Mouse (Mus musculus) small intestine, adult 2 months (tissue): ENCODE measurements around the gene Plod1.

Source experiments
- CTCF ChIP-seq: fragments of 200-500 bp; IDR thresholded peaks from 2 replicates; pipeline ENCODE4 v1.5.1; 2012; ENCODE audit warnings: low read depth, mild to moderate bottlenecking, control low read depth, inconsistent platforms, low read length, moderate library complexity, mixed read lengths; ENCODE audit not compliant: insufficient replicate concordance, insufficient read length; ENCODE audit errors: extremely low read depth
- POLR2A ChIP-seq: fragments of 200-500 bp; IDR thresholded peaks from 2 replicates; pipeline ENCODE4 v1.6.1; 2012; ENCODE audit warnings: low read depth, mild to moderate bottlenecking, control low read depth, inconsistent platforms, low read length, moderate library complexity

- TF ChIP-seq POLR2A (no peak), CTCF (no peak)
Observed at GRCm38 (mm10) chr4:147969337-147969736, 32.8 kb upstream of the Plod1 start.
